Mouse (Mus musculus): ENCODE measurements around the gene Mrpl38.
A peak's percentile ranks its signal among the peaks of the same experiment; 100 is the strongest.

The Mrpl38 gene

DNA sequence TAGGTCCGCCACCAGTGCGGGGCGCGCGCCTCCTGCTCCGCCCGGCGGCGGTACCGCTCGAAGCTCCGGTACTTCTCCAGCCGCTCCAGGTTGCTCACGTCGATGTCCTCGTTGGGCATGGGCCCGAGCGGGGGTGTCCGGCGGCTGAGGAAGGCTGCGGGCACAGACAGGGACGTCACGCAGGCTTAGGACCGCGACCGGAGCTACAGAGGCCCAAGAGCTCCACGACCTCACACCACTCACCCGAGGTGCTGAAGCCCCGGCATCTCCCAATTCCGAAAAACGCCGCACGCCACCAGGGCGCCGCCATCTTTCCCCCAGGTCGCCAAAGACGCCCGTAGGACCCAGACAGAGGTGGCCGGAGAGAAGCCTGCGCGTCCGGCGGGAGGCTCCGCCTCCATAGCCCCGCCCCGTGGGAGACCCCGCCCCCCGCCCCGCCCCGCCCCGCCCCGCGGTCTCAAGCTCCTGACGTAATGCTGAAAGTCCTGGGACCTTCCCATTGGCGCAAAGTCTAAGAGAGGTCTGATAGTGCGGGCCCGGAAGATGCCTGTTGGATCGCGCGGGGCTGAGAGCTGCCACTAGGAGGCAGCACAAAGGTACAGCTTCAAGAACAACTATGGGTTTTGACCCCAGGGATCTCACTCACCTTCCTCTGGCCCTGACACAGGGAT is at the start of gene Mrpl38:
Mrpl38 (minus strand) TSS at position 401 of the 671 bp plus-strand sequence.
- peak; percentile 99 for DNase-seq

- no peak for DNase-seq
Measured at GRCm38 (mm10) chr11:116187226-116187930, 48.7 kb upstream of the Mrpl38 start.

GRCm38 (mm10) chr11:116186360-116186759 is 47.7 kb upstream of the Mrpl38 start:
- DNase-seq: no peak

GRCm38 (mm10) chr11:116185836-116186235 is 47.2 kb upstream of the Mrpl38 start:
- no peak for DNase-seq

DNA sequence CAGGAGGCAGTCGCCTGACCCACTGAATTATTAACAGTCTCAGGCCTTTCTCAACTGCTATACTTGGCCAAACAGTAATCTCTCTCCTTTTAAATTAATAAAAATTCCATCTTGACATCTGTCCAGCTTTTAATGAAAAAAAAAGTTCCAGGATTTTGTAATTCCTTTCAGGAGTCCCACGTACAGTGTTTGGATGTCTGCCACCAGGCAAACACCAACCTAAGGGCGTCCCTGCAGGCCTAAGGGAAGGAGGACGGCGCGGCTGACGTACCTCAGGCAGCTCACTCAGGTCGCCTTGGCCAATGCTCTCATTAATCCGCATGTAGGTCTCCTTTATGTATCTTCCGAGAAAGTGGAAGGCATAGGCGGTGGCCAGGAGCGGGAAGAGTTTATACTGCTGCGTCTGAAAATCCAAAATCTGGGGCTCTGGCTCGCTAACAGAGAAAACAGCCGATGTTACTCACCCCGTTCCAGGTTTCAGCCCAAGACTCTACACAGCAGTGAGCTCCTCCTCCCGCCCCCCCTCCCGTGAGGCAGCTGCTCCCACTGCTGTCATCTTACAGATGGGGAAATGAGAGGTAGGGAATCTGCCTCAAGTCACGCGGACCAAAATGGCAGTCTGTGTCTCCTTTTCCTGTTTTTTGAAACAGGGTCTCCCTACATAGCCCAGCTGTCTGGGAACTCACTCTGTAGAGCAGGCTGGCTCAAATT is 39.9 kb upstream of the Mrpl38 start:
- no peak for DNase-seq

GRCm38 (mm10) chr11:116176010-116176409 is 37.3 kb upstream of the Mrpl38 start:
- DNase-seq: no peak

GRCm38 (mm10) chr11:116174775-116175448 is 36.2 kb upstream of the Mrpl38 start:
- no peak for DNase-seq

- no peak for DNase-seq
Measured at GRCm38 (mm10) chr11:116171959-116172358, 33.3 kb upstream of the Mrpl38 start.

DNA sequence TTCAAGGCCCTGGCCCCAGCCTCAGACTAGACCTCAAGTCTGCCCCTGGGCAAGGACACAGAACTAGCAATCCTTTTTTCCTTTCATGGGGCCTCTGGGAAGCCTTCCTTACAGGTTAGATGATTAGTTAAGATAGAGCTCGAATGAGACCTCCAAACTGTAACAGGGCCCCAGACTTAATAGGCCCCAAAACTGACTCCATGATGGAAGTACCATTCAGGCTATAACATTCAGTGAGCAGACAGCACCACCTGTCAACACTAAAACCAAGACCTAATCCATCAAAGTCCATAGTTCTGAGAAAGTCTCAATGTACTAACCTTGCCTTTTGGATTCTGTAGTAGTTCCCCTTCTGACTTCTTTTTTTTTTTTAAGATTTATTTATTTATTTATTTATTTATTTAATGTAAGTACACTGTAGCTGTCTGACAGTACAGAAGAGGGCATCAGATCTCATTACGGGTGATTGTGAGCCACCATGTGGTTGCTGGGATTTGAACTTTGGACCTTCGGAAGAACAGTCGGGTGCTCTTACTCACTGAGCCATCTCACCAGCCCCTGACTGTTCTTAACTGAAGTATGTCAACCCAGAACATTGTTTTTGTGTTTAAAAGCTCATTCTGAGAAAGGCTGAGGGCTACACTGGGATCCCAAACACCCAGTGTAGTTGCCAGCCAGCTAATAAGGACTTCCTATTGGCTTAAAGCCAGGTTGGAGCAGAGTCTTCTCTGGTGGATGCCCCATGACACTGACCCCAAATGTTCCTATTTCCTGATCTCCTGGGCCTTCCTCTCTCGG is 31.5 kb upstream of the Mrpl38 start:
- DNase-seq: no peak

- no peak for DNase-seq
Measured at GRCm38 (mm10) chr11:116169214-116169613, 30.5 kb upstream of the Mrpl38 start.

GRCm38 (mm10) chr11:116167884-116168439 is 29.3 kb upstream of the Mrpl38 start, which contains the start of gene Fbf1:
Gene Fbf1 (minus strand): TSS chr11:116168166.
- peak; percentile 100 for DNase-seq

DNA sequence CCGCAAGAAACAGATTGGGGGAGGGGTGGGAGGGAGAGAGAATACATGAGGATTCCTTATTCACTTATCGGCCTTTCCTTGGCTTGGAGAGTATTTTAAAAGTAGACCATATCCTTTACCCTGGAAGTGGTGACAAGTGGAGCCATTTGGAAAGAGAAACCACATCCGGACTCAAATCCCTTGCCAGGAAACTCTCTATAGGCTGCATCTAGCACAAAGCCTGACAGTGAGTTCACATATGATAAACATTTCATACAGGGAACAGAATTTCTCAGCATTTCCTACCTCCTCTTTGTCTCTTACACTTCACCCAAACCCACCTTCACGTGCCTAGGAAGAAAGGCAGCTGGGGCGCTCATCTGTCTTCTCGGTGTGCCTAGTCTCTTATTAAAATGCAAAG is 28.6 kb upstream of the Mrpl38 start:
- DNase-seq: no peak

- DNase-seq: no peak
Measured at GRCm38 (mm10) chr11:116163002-116163401, 24.3 kb upstream of the Mrpl38 start.

DNA sequence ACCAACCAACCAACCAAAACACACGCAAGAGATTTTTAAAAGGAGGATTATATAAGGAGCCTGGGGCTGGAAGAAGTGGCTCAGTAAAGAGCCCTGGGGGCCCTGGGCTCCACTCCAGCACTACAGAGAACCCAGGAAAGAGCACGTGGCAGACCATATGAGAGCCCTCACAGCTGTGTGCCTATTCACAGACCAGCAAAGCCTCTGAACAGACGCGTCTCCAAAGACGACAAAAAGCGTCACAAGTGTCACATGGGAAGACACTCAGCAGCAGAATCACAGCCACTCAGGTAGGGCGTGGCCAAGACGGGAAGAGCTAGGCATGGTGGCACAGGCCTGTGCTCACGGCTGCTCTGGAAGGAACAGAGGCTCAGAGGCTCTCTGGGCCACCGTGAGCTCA is 23.5 kb upstream of the Mrpl38 start:
- no peak for DNase-seq

DNA sequence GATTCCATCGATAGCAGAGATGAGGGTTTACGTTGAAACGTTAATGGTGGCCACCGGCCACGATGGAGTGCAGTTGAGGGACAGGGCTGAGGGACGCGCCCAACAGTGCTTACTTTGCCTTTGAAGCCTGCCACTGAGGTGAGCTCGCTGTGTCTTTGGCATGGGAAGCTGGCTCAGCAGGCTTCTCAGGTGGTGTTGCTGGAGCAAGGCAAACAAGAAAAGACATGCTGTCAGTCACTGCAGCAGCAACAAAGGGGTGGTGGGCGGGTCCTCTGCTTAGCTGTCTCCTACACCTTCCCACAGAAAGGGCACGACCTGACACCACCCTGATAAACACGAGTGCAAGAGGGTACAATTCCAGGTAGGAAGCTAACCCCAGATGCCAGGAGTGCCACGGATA is 22.6 kb upstream of the Mrpl38 start:
- DNase-seq: no peak

DNA sequence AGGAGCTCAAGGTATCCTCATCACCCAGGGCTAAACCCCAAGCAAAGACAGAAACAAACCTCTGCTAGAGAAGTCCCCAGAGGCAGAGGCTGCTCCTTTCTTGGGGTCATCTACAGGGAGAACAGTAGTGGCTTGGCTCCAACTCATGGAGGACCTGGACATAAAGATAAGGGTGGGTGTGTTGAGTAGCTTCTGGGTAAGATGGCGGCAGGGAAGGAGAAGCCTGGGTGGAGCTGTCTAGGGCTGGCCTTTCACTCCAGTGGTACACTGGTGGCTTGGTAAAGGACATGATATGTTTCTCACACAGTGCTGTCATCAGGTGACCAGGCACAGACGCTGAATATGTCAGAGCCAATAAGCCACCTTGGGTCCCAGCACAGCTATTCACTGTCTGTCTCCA is 12.3 kb upstream of the Mrpl38 start:
- DNase-seq: no peak

DNA sequence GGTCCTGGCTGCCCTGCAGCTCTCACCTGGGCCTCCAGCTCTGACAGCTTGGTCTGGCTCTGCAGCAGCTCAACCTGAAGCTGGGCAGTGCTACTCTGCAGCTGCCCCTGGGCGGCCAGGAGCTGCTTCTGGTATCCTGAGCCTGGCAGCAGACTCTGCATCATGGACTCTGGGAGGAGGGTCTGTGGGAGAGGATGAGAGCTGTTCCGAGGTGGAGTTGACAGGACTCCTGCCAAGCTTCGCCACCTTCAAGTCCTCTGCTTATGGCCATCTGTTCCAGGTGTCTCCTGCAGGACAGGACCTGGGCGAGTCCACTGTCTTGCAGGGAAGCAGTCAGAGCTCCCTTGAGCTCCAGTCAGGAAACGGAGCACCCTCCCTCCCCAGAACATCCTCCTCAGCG is 10.7 kb upstream of the Mrpl38 start:
- no peak for DNase-seq

GRCm38 (mm10) chr11:116148761-116149221 is 10.1 kb upstream of the Mrpl38 start:
- DNase-seq: no peak

GRCm38 (mm10) chr11:116146294-116146985 is 7.8 kb upstream of the Mrpl38 start:
- peak; percentile 95 for DNase-seq

- no peak for DNase-seq
Measured at GRCm38 (mm10) chr11:116145481-116146293, 7.0 kb upstream of the Mrpl38 start.
